Mouse (Mus musculus) ES-E14 (cell line): Measurements from ENCODE around the gene Nfatc2. TPM values are rescaled to one million over a fixed set of nuclear protein-coding genes. Genes with fewer than 3 reads are reported as not detected.
A peak's percentile ranks its signal among the peaks of the same experiment; 100 is the strongest.

Experiments used
- DNase-seq: peaks from one replicate; pipeline ENCODE4 v3.0.0-alpha.2; 2013; ENCODE audit warnings: low read depth, low spot score
- H3K27ac ChIP-seq: 2 replicates; pipeline ENCODE4 v1.5.1; 2012; ENCODE audit warnings: low read depth, mild to moderate bottlenecking, low read length, moderate library complexity, mixed read lengths; ENCODE audit not compliant: poor library complexity, insufficient read depth, severe bottlenecking
- H3K36me3 ChIP-seq: 2 replicates; pipeline ENCODE4 v1.6.1; 2012; ENCODE audit warnings: mild to moderate bottlenecking, low read length, moderate library complexity, mixed read lengths; ENCODE audit not compliant: control insufficient read depth, poor library complexity, insufficient read depth, severe bottlenecking
- H3K4me1 ChIP-seq, 2 experiments: fragments of 150-350 bp in 1 of 2; sonication (generic) in 1 of 2; 2 replicates each; pipeline ENCODE4 v1.6.1; 2012; ENCODE audit warnings: low read length in 2 of 2, mild to moderate bottlenecking in 1 of 2, mixed read lengths in 1 of 2; ENCODE audit not compliant: control insufficient read depth in 2 of 2, insufficient read depth in 2 of 2, poor library complexity in 1 of 2
- H3K4me3 ChIP-seq, 2 experiments: fragments of 150-350 bp in 1 of 2; sonication (generic) in 1 of 2; 2 replicates each; pipeline ENCODE4 v1.5.1; 2012; ENCODE audit warnings: low read length in 2 of 2, low read depth in 1 of 2, mild to moderate bottlenecking in 1 of 2, mixed read lengths in 1 of 2; ENCODE audit not compliant: insufficient read depth in 1 of 2, poor library complexity in 1 of 2, severe bottlenecking in 1 of 2
- H3K9ac ChIP-seq: 2 replicates; pipeline ENCODE4 v1.6.1; 2012; ENCODE audit warnings: low read depth, mild to moderate bottlenecking, low read length, mixed read lengths; ENCODE audit not compliant: poor library complexity, insufficient read depth, severe bottlenecking
- H3K9me3 ChIP-seq: fragments of 150-350 bp; sonication (generic); 2 replicates; pipeline ENCODE4 v1.6.1; 2012; ENCODE audit warnings: low read depth, mild to moderate bottlenecking, low read length; ENCODE audit not compliant: control insufficient read depth, insufficient read depth
- CHD2 ChIP-seq: IDR thresholded peaks from 2 replicates; pipeline ENCODE4 v1.6.1; 2014; ENCODE audit warnings: mild to moderate bottlenecking, low read depth, low read length, inconsistent platforms
- HCFC1 ChIP-seq: IDR thresholded peaks from 2 replicates; pipeline ENCODE4 v1.6.1; 2012; ENCODE audit warnings: low read length, inconsistent platforms, borderline replicate concordance; ENCODE audit not compliant: insufficient read depth
- MAFK ChIP-seq: IDR thresholded peaks from 2 replicates; pipeline ENCODE4 v1.6.1; 2014; ENCODE audit warnings: mild to moderate bottlenecking, low read depth, low read length, inconsistent platforms; ENCODE audit not compliant: insufficient read depth
- ZC3H11A ChIP-seq: IDR thresholded peaks from 2 replicates; pipeline ENCODE4 v1.6.1; 2012; ENCODE audit warnings: low read depth, mild to moderate bottlenecking, inconsistent platforms, low read length, borderline replicate concordance
- ZNF384 ChIP-seq: IDR thresholded peaks from 2 replicates; pipeline ENCODE4 v1.6.1; 2012; ENCODE audit warnings: low read depth, low read length, inconsistent platforms
- in situ Hi-C, 2 experiments: fragments of 600-800 bp; cut with MboI; formaldehyde crosslinking; loops; one replicate each; pipeline ENCODE4 v1.15.1; 2025; ENCODE audit warnings: low sequenced_read_pairs in 2 of 2, inconsistent platforms in 1 of 2; ENCODE audit not compliant: unreplicated experiment in 2 of 2
- total RNA-seq: library from RNA; depleted of rRNA; stranded (reverse); fragments of 300-350 nt; gene quantifications from 2 replicates; pipeline ENCODE4 v1.2.3, GENCODE M21; 2012

Nfatc2 gene
- total RNA-seq, 1 experiment, result 2.0 TPM

- Histone ChIP-seq H3K4me3 (no peak overlapping the region), H3K9ac (no peak overlapping the region), H3K36me3 (no peaks in the 10 kb centered on the region; the same call in 1 of the 2 replicates), H3K4me1 (0 out of 4 replicates have a peak, but pooled peaks cover 0 to 2% of the 10 kb centered on the region in 2 experiments), H3K27ac (no peak overlapping the region), H3K9me3 (no peaks in the 10 kb centered on the region)
- in situ Hi-C loops, result loop anchor here in 1 of 2 experiments (25.0 kb wide), 1 partner anchor 380 kb away; no protein-coding TSS in a partner anchor
- no peak for DNase-seq
- no peak for TF ChIP-seq CHD2
- TF ChIP-seq ZC3H11A, result no peak
- TF ChIP-seq ZNF384, result no peak
- no peak for TF ChIP-seq HCFC1
Measured at GRCm38 (mm10) chr2:168642187-168642586, 40.7 kb upstream of the Nfatc2 start.

- Histone ChIP-seq H3K4me3 (no peak overlapping the region), H3K9ac (no peak overlapping the region), H3K27ac (no peak overlapping the region; the same call in 1 of the 2 replicates), H3K4me1 (0 out of 4 replicates have a peak, but pooled peaks cover 0 to 2% of the 10 kb centered on the region in 2 experiments), H3K9me3 (no peaks in the 10 kb centered on the region), H3K36me3 (no peaks in the 10 kb centered on the region; the same call in 1 of the 2 replicates)
- TF ChIP-seq ZC3H11A, result no peak
- TF ChIP-seq HCFC1, result no peak
- TF ChIP-seq CHD2, result no peak
- no peak for TF ChIP-seq MAFK
- no peak for TF ChIP-seq ZNF384
- in situ Hi-C loops, result loop anchor here in 1 of 2 experiments (25.0 kb wide), 1 partner anchor 378 kb away; no protein-coding TSS in a partner anchor
- DNase-seq, result no peak
Measured at GRCm38 (mm10) chr2:168640460-168640859, 39.0 kb upstream of the Nfatc2 start.

DNA sequence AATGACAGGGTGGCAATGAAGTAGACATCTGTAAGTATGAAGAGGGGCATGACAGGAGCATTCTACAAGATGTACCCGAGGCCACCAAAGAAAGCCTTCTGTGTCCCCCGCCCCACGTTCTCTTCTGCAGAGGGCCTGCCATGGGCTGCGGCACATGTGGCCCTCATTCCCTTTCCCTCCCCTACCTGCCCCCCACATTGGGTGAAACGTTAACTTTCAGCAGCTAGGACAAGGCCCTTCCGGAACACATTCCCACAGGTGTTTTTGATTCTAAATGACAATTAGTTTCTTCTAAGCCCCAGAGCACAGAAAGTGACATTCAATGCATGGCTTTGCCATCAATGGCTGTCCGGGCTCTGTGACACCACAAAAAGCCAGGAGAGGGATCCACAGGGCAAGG lies 33.4 kb upstream of the Nfatc2 start:
- H3K27ac ChIP-seq, result no peak overlapping the region
- no peak overlapping the region for H3K9ac ChIP-seq
- TF ChIP-seq ZC3H11A (no peak), MAFK (no peak), CHD2 (no peak), ZNF384 (no peak), HCFC1 (no peak)
- no peak overlapping the region for H3K4me3 ChIP-seq
- peaks cover 0 to 9% of the 10 kb centered on the region in 2 experiments; a peak in 1 of 4 replicates for H3K4me1 ChIP-seq
- H3K36me3 ChIP-seq, result no peaks in the 10 kb centered on the region
- no peak for DNase-seq
- in situ Hi-C loops, result loop anchor here (10.0 to 25.0 kb wide), 2 partner anchors 160 to 373 kb away; no protein-coding TSS in a partner anchor
- H3K9me3 ChIP-seq, result no peaks in the 10 kb centered on the region

DNA sequence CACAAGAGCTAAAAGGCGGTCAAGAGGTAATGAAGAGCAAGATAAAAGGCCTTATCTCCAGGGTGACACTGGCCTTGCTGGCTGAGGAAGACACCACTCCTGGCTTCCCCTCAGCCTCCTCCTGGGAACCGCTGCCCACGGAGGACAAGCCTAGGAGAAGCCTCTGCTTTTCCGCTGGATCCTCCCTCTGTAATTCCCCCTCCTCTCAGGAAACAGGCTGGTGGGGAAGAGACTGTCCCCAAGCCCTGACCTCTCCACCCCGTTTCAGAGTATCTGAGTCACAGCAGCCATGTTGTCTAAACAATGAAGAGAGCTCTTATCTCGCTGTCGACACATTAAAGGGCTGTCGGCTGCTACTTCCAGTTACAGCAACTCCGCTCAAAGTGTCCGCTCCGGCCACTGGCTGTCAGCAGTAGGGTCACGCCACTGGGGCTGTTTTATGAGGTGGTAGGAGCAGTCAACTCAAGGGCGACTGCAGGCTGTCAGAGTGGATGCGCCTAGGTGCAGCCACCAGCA lies 31.9 kb upstream of the Nfatc2 start:
- no peak for TF ChIP-seq ZC3H11A
- no peak for DNase-seq
- H3K9ac ChIP-seq, result 0 out of 2 replicates have a peak overlapping the region, but pooled peaks have one; percentile 23
- in situ Hi-C loops, result loop anchor here (10.0 to 25.0 kb wide), 2 partner anchors 159 to 371 kb away; no protein-coding TSS in a partner anchor
- H3K27ac ChIP-seq, result no peak overlapping the region
- no peaks in the 10 kb centered on the region for H3K9me3 ChIP-seq
- H3K36me3 ChIP-seq, result no peaks in the 10 kb centered on the region
- H3K4me1 ChIP-seq, result peaks cover 0 to 8% of the 10 kb centered on the region in 2 experiments; a peak in 1 of 4 replicates
- H3K4me3 ChIP-seq, result peak overlapping the region in 1 of 2 experiments; percentile 42; a peak in 1 of 4 replicates
